Mouse (Mus musculus) c-Kit-positive CD71-positive TER-119-positive erythroid progenitor cells, embryonic 14.5 days (primary cell): ENCODE data around the gene Scnn1a.

Source experiments
- DNase-seq: peaks from one replicate; pipeline ENCODE4 v3.0.0-alpha.2; 2013; ENCODE audit warnings: low spot score

Scnn1a gene

GRCm38 (mm10) chr6:125309406-125309805, 11.1 kb upstream of the Scnn1a start:
- no peak for DNase-seq

GRCm38 (mm10) chr6:125312171-125312570, 8.3 kb upstream of the Scnn1a start:
- DNase-seq: no peak

GRCm38 (mm10) chr6:125312581-125313355, 7.7 kb upstream of the Scnn1a start:
- no peak for DNase-seq

- DNase-seq: no peak
Observed at GRCm38 (mm10) chr6:125313546-125314230, 6.8 kb upstream of the Scnn1a start, which contains the start of gene Ltbr. TSS of gene Ltbr (minus strand) at chr6:125313885.

- DNase-seq: no peak
Observed at GRCm38 (mm10) chr6:125314231-125314563, 6.3 kb upstream of the Scnn1a start.

- DNase-seq: no peak
Observed at GRCm38 (mm10) chr6:125314746-125315145, 5.7 kb upstream of the Scnn1a start.

- no peak for DNase-seq
Observed at GRCm38 (mm10) chr6:125317077-125317476, 3.4 kb upstream of the Scnn1a start.

- DNase-seq: no peak
Observed at GRCm38 (mm10) chr6:125318981-125319918, 1.2 kb upstream of the Scnn1a start.

- DNase-seq: no peak
Observed at GRCm38 (mm10) chr6:125319919-125320296, 551 bp upstream of the Scnn1a start.

GRCm38 (mm10) chr6:125321114-125321855, 826 bp downstream of the Scnn1a start:
- DNase-seq: no peak

GRCm38 (mm10) chr6:125322794-125323193, 2.3 kb downstream of the Scnn1a start:
- no peak for DNase-seq

GRCm38 (mm10) chr6:125323547-125323946, 3.1 kb downstream of the Scnn1a start:
- no peak for DNase-seq

- DNase-seq: no peak
Observed at GRCm38 (mm10) chr6:125325337-125325736, 4.9 kb downstream of the Scnn1a start.

- no peak for DNase-seq
Observed at GRCm38 (mm10) chr6:125328243-125328642, 7.8 kb downstream of the Scnn1a start.

GRCm38 (mm10) chr6:125330626-125331326, 10.3 kb downstream of the Scnn1a start:
- peak; percentile 21 for DNase-seq

GRCm38 (mm10) chr6:125333112-125333899, 12.8 kb downstream of the Scnn1a start:
- DNase-seq: no peak

GRCm38 (mm10) chr6:125334356-125334755, 13.9 kb downstream of the Scnn1a start:
- DNase-seq: no peak

GRCm38 (mm10) chr6:125338791-125339660, 18.6 kb downstream of the Scnn1a start:
- no peak for DNase-seq

GRCm38 (mm10) chr6:125340244-125340643, 19.8 kb downstream of the Scnn1a start:
- DNase-seq: no peak
